9 mouse cellular contexts compared by ENCODE assay signal in genomic region chr13:49644731-49645529, GRCm38 (mm10). TPM values are rescaled to one million over a fixed set of nuclear protein-coding genes. Genes with fewer than 3 reads are reported as not detected.
A peak's percentile ranks its signal among the peaks of the same experiment; 100 is the strongest.
DNase-seq lines count a peak whose midpoint lies in the region; ATAC-seq lines count a peak whose summit lies in the region.
"Had no signal": no experiment of that assay in that cellular context is flagged by ENCODE, and none has a peak within 500 bp of the region (broad histone marks: within the 10 kb centered on the region; RNA-seq: fewer than 3 reads in every experiment).

No protein-coding gene starts in this region.

- 91% methylated on average over 2 of the region's 2 CpGs for WGBS in hindbrain, embryonic 14.5 days
- 88% methylated on average over 2 of the region's 2 CpGs for WGBS in hindbrain, embryonic 13.5 days
- WGBS in embryonic facial prominence, embryonic 14.5 days, result 64% methylated on average over 2 of the region's 2 CpGs

- H3K9ac ChIP-seq in hindbrain, embryonic 14.5 days, result no peak overlapping the region
- H3K9ac ChIP-seq in hindbrain, embryonic 13.5 days, result no peak overlapping the region
- H3K9ac ChIP-seq in embryonic facial prominence, embryonic 14.5 days (ENCODE audit: low read depth, low read length), result no peak overlapping the region
- H3K9ac ChIP-seq: limb, embryonic 12.5 days had no signal

- H3K4me1 ChIP-seq in hindbrain, embryonic 14.5 days (replicated peaks; ENCODE audit: control insufficient read depth, insufficient read depth, low read length), result no peaks in the 10 kb centered on the region
- no peaks in the 10 kb centered on the region for H3K4me1 ChIP-seq in hindbrain, embryonic 13.5 days (replicated peaks)
- no peaks in the 10 kb centered on the region for H3K4me1 ChIP-seq in embryonic facial prominence, embryonic 14.5 days (ENCODE audit: control insufficient read depth, insufficient read depth, low read length)
- H3K4me1 ChIP-seq: limb, embryonic 12.5 days had no signal

- no peak overlapping the region for H3K4me2 ChIP-seq in hindbrain, embryonic 14.5 days (replicated peaks)
- no peak overlapping the region for H3K4me2 ChIP-seq in hindbrain, embryonic 13.5 days
- no peak overlapping the region for H3K4me2 ChIP-seq in embryonic facial prominence, embryonic 14.5 days (ENCODE audit: low read depth, low read length)
- H3K4me2 ChIP-seq: limb, embryonic 12.5 days had no signal

- H3K4me3 ChIP-seq in hindbrain, embryonic 14.5 days (replicated peaks; ENCODE audit: low read length), result no peak overlapping the region
- no peak overlapping the region for H3K4me3 ChIP-seq in hindbrain, embryonic 13.5 days
- no peak overlapping the region for H3K4me3 ChIP-seq in embryonic facial prominence, embryonic 14.5 days (ENCODE audit: low read depth, low read length)
- H3K4me3 ChIP-seq: limb, embryonic 12.5 days had no signal

- intact Hi-C loops in gastrocnemius, postnatal 36 days (cut with DNase I), result loop anchor here (1.0 to 10.0 kb wide), 2 partner anchors 196 to 320 kb away; partner anchors contain the start of gene Fgd3

- no peak for ATAC-seq in hindbrain, embryonic 14.5 days (ENCODE audit: low FRiP score)
- no peak for ATAC-seq in hindbrain, embryonic 13.5 days (ENCODE audit: low FRiP score)
- ATAC-seq in CD4-positive, CD25-positive, alpha-beta regulatory T cell, adult 4 months, result peak; percentile 37
- ATAC-seq in embryonic facial prominence, embryonic 14.5 days (ENCODE audit: low read depth), result peak; percentile 37; the same call in 1 of the 2 replicates

- no peak overlapping the region for H3K27ac ChIP-seq in hindbrain, embryonic 14.5 days
- no peak overlapping the region for H3K27ac ChIP-seq in hindbrain, embryonic 13.5 days
- H3K27ac ChIP-seq in embryonic facial prominence, embryonic 14.5 days (replicated peaks; ENCODE audit: low read depth, low read length), result 0 out of 2 replicates have a peak overlapping the region, but pooled peaks have one; percentile 39
- H3K27ac ChIP-seq: limb, embryonic 12.5 days had no signal

- no peaks in the 10 kb centered on the region for H3K9me3 ChIP-seq in hindbrain, embryonic 14.5 days (ENCODE audit: control insufficient read depth, low read length)
- H3K9me3 ChIP-seq in hindbrain, embryonic 13.5 days, result no peaks in the 10 kb centered on the region
- H3K9me3 ChIP-seq in embryonic facial prominence, embryonic 14.5 days (ENCODE audit: control insufficient read depth, low read length), result no peaks in the 10 kb centered on the region
- H3K9me3 ChIP-seq: limb, embryonic 12.5 days had no signal

- DNase-seq in hindbrain, embryonic 14.5 days (ENCODE audit: low spot score), result peak; percentile 69
- peak; percentile 45 for DNase-seq in embryonic facial prominence, embryonic 14.5 days (ENCODE audit: low spot score)
- peak; percentile 48 for DNase-seq in lung, postnatal 25 days (ENCODE audit: low spot score)
- no peak for DNase-seq in urinary bladder, postnatal 4 days (ENCODE audit: low spot score in 2 of 2)
- DNase-seq in gastrocnemius, postnatal 36 days, result no peak
- no peak for DNase-seq in kidney, postnatal 36 days

- H3K27me3 ChIP-seq in hindbrain, embryonic 14.5 days (ENCODE audit: control insufficient read depth, insufficient read depth, low read length), result no peaks in the 10 kb centered on the region
- no peaks in the 10 kb centered on the region for H3K27me3 ChIP-seq in hindbrain, embryonic 13.5 days
- H3K27me3 ChIP-seq in embryonic facial prominence, embryonic 14.5 days (replicated peaks; ENCODE audit: control insufficient read depth, insufficient read depth, low read length), result no peaks in the 10 kb centered on the region
- H3K27me3 ChIP-seq: limb, embryonic 12.5 days had no signal

- no peaks in the 10 kb centered on the region for H3K36me3 ChIP-seq in hindbrain, embryonic 14.5 days (replicated peaks; ENCODE audit: control insufficient read depth, insufficient read depth)
- no peaks in the 10 kb centered on the region for H3K36me3 ChIP-seq in hindbrain, embryonic 13.5 days
- H3K36me3 ChIP-seq in embryonic facial prominence, embryonic 14.5 days (ENCODE audit: control insufficient read depth, insufficient read depth, low read length), result no peaks in the 10 kb centered on the region
- H3K36me3 ChIP-seq: limb, embryonic 12.5 days had no signal

RNA-seq across cellular contexts. Expression of gene Cenpp, which starts 7.7 kb away (rescaled TPM):
- polyA plus RNA-seq in hindbrain, embryonic 14.5 days (2014; fragmentation: Nextera tagmentation; extraction: Ambion mirVana), result 8.1 and 8.3 TPM in 2 replicates
- polyA plus RNA-seq in hindbrain, embryonic 13.5 days (2015; fragmentation: Nextera tagmentation; extraction: Ambion mirVana), result 7.0 and 9.1 TPM in 2 replicates
- 1 to 10 TPM; 3.0 to 4.0 TPM for polyA plus RNA-seq in CD4-positive, CD25-positive, alpha-beta regulatory T cell, adult 4 months (2017; shearing (Covaris generic))
- 22.3 and 24.0 TPM in 2 replicates for polyA plus RNA-seq in embryonic facial prominence, embryonic 14.5 days (2014; fragmentation: Nextera tagmentation; extraction: Ambion mirVana)
- total RNA-seq in gastrocnemius, postnatal 36 days (2021), result 1 to 10 TPM in 1 of 2 experiments, under 1 TPM in 1; 0.86 to 1.7 TPM

RNA-seq across cellular contexts. Expression of gene Nol8, which starts 7.9 kb away (rescaled TPM):
- 13.7 and 15.3 TPM in 2 replicates for polyA plus RNA-seq in hindbrain, embryonic 14.5 days (2014; fragmentation: Nextera tagmentation; extraction: Ambion mirVana)
- 22.6 and 22.9 TPM in 2 replicates for polyA plus RNA-seq in hindbrain, embryonic 13.5 days (2015; fragmentation: Nextera tagmentation; extraction: Ambion mirVana)
- 10 to 100 TPM; 48.0 to 55.4 TPM for polyA plus RNA-seq in CD4-positive, CD25-positive, alpha-beta regulatory T cell, adult 4 months (2017; shearing (Covaris generic))
- polyA plus RNA-seq in embryonic facial prominence, embryonic 14.5 days (2014; fragmentation: Nextera tagmentation; extraction: Ambion mirVana), result 14.1 and 14.5 TPM in 2 replicates
- 10 to 100 TPM in 1 of 2 experiments, 1 to 10 TPM in 1; 8.1 to 12.2 TPM for total RNA-seq in gastrocnemius, postnatal 36 days (2021)

RNA-seq across cellular contexts. Expression of gene Iars, which starts 37.0 kb away (rescaled TPM):
- polyA plus RNA-seq in hindbrain, embryonic 14.5 days (2014; fragmentation: Nextera tagmentation; extraction: Ambion mirVana), result 52.6 and 59.2 TPM in 2 replicates
- polyA plus RNA-seq in hindbrain, embryonic 13.5 days (2015; fragmentation: Nextera tagmentation; extraction: Ambion mirVana), result 53.3 and 54.9 TPM in 2 replicates
- polyA plus RNA-seq in CD4-positive, CD25-positive, alpha-beta regulatory T cell, adult 4 months (2017; shearing (Covaris generic)), result 10 to 100 TPM; 34.9 to 48.6 TPM
- 67.0 and 75.0 TPM in 2 replicates for polyA plus RNA-seq in embryonic facial prominence, embryonic 14.5 days (2014; fragmentation: Nextera tagmentation; extraction: Ambion mirVana)
- 10 to 100 TPM; 75.9 to 76.2 TPM for total RNA-seq in gastrocnemius, postnatal 36 days (2021)

RNA-seq across cellular contexts. Expression of gene Ogn, which starts 37.1 kb away (rescaled TPM):
- 8.6 and 8.7 TPM in 2 replicates for polyA plus RNA-seq in hindbrain, embryonic 14.5 days (2014; fragmentation: Nextera tagmentation; extraction: Ambion mirVana)
- polyA plus RNA-seq in hindbrain, embryonic 13.5 days (2015; fragmentation: Nextera tagmentation; extraction: Ambion mirVana), result 8.1 and 14.9 TPM in 2 replicates
- under 1 TPM; 0.16 to 0.30 TPM for polyA plus RNA-seq in CD4-positive, CD25-positive, alpha-beta regulatory T cell, adult 4 months (2017; shearing (Covaris generic))
- polyA plus RNA-seq in embryonic facial prominence, embryonic 14.5 days (2014; fragmentation: Nextera tagmentation; extraction: Ambion mirVana), result 290 and 318 TPM in 2 replicates
- 10 to 100 TPM; 23.1 to 26.8 TPM for total RNA-seq in gastrocnemius, postnatal 36 days (2021)

Comparison
In these comparisons a context has a peak if more than half of its experiments do, and no peak if none do; other contexts are left out.
1. ATAC-seq: peak in CD4-positive, CD25-positive, alpha-beta regulatory T cell, adult 4 months (single experiment) and embryonic facial prominence, embryonic 14.5 days (single experiment); none in hindbrain, embryonic 14.5 days (single experiment) and hindbrain, embryonic 13.5 days (single experiment).
2. DNase-seq: peak in hindbrain, embryonic 14.5 days (single experiment), embryonic facial prominence, embryonic 14.5 days (single experiment) and lung, postnatal 25 days (single experiment); none in urinary bladder, postnatal 4 days (0 of 2), gastrocnemius, postnatal 36 days (0 of 2) and kidney, postnatal 36 days (0 of 2).